Mouse (Mus musculus): ENCODE measurements around the gene Atg4c. TPM values are rescaled to one million over a fixed set of nuclear protein-coding genes. Genes with fewer than 3 reads are reported as not detected.

Atg4c gene
- polyA plus RNA-seq, 1 experiment from 2014 or later, result 17.3 TPM

DNA sequence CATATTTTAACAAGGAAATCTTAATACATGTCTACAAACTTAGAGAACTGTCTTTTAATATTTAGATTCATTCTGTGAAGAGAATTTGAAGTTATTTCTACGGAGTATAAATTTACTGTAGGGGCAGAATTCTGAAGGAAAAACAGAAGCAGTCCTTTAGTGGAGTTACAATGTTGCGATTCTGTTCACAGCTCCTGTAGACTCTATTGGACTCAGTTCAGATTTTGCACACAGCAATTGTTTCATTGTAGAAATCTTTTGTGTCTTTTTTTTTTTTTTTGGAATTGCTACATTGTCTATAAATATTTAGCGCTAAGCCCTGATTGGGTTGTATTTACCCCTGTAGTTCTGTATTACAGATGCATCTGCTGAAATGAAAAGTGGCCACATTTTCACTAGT, 79.7 kb downstream of the Atg4c start:
- no peak overlapping the region for H3K4me3 ChIP-seq
- peaks cover 14% of the 10 kb centered on the region for H3K4me1 ChIP-seq (replicated peaks)
- no peak for ATAC-seq (ENCODE audit: low FRiP score, low read depth)
- H3K9me3 ChIP-seq, result no peaks in the 10 kb centered on the region
- no peak overlapping the region for H3K27ac ChIP-seq (replicated peaks)
- 78% methylated on average over 3 of the region's 3 CpGs for WGBS
- H3K9ac ChIP-seq, result no peak overlapping the region
- H3K36me3 ChIP-seq, result peaks cover 6% of the 10 kb centered on the region
- no peaks in the 10 kb centered on the region for H3K27me3 ChIP-seq
- no peak overlapping the region for H3K4me2 ChIP-seq

GRCm38 (mm10) chr4:99273979-99274378, 80.2 kb downstream of the Atg4c start:
- H3K4me3 ChIP-seq, result no peak overlapping the region
- peaks cover 14% of the 10 kb centered on the region for H3K4me1 ChIP-seq (replicated peaks)
- ATAC-seq (ENCODE audit: low FRiP score, low read depth), result peak; percentile 71; the same call in 1 of the 2 replicates
- H3K27me3 ChIP-seq, result no peaks in the 10 kb centered on the region
- no peak overlapping the region for H3K4me2 ChIP-seq
- no peak overlapping the region for H3K9ac ChIP-seq
- peaks cover 6% of the 10 kb centered on the region; the same call in 1 of the 2 replicates for H3K36me3 ChIP-seq
- no peak overlapping the region for H3K27ac ChIP-seq (replicated peaks)
- H3K9me3 ChIP-seq, result no peaks in the 10 kb centered on the region
- WGBS, result 32% methylated on average over 7 of the region's 7 CpGs

DNA sequence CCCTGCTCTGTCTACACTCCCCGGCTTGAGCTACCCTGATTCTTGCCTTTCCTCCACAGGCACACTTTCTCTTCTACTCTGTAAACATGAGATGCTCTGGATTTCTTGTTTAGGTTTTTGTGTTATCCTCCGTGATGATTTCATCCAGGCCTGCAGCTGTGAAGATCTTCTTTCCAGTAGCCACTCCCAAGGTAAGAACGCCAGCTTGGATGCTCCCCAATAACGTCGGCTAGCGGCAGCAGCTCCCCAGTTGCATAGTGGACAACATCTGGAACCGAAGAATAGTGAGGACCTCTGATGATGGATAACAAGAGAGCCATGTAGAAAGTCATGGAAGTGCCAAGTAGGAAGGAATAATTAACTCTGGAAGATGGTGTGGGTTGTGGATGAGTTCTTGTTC, 85.1 kb downstream of the Atg4c start:
- Histone ChIP-seq H3K9me3 (no peaks in the 10 kb centered on the region), H3K27me3 (no peaks in the 10 kb centered on the region), H3K36me3 (no peaks in the 10 kb centered on the region), H3K27ac (replicated peaks) (no peak overlapping the region), H3K4me1 (replicated peaks) (peaks cover 7% of the 10 kb centered on the region), H3K9ac (no peak overlapping the region), H3K4me3 (no peak overlapping the region), H3K4me2 (no peak overlapping the region)
- no peak for ATAC-seq (ENCODE audit: low FRiP score, low read depth)
- WGBS, result 91% methylated on average over 7 of the region's 7 CpGs

- H3K27ac ChIP-seq (replicated peaks), result no peak overlapping the region
- H3K4me2 ChIP-seq, result no peak overlapping the region
Observed at GRCm38 (mm10) chr4:99281711-99282110, 88.0 kb downstream of the Atg4c start.

GRCm38 (mm10) chr4:99289286-99289685, 95.6 kb downstream of the Atg4c start:
- no peak overlapping the region for H3K4me2 ChIP-seq
- H3K4me1 ChIP-seq (replicated peaks), result 0 out of 2 replicates have a peak, but pooled peaks cover under 1% of the 10 kb centered on the region
- no peak for ATAC-seq (ENCODE audit: low FRiP score, low read depth)
- no peaks in the 10 kb centered on the region for H3K9me3 ChIP-seq
- WGBS, result 88% methylated on average over 10 of the region's 10 CpGs
- H3K27me3 ChIP-seq, result no peaks in the 10 kb centered on the region
- H3K27ac ChIP-seq (replicated peaks), result no peak overlapping the region
- no peak overlapping the region for H3K9ac ChIP-seq
- no peak overlapping the region for H3K4me3 ChIP-seq
- H3K36me3 ChIP-seq, result no peaks in the 10 kb centered on the region

More at GRCm38 (mm10) chr4:99281711-99282110, 88.0 kb downstream of the Atg4c start:
- Histone ChIP-seq H3K9ac (no peak overlapping the region), H3K36me3 (no peaks in the 10 kb centered on the region), H3K4me3 (no peak overlapping the region), H3K27me3 (no peaks in the 10 kb centered on the region), H3K9me3 (no peaks in the 10 kb centered on the region), H3K4me1 (replicated peaks) (no peaks in the 10 kb centered on the region)
- WGBS, result 90% methylated on average over 7 of the region's 7 CpGs
- no peak for ATAC-seq (ENCODE audit: low FRiP score, low read depth)

DNA sequence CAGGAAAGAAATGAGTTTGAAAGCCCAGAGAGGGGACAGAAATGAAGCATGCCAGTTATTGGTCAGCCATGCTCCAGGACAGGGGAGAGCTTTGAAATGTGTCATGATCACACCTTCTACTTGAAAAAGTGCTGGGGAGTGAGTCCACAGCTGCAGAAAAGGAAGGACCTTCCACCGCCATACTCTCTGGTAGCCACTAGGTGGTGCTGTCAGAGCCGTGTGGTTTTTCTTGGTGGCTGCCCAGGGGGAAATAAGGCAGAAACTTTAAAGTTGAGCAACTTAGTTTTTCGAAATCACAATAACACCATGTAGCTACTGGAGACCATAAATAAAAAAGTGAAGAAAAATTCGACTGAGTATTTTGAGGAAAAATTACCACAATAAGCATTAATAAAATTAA, 104.9 kb downstream of the Atg4c start:
- Histone ChIP-seq H3K9me3 (peaks cover 10% of the 10 kb centered on the region), H3K36me3 (no peaks in the 10 kb centered on the region), H3K4me1 (replicated peaks) (peaks cover 26% of the 10 kb centered on the region), H3K27me3 (no peaks in the 10 kb centered on the region; the same call in 1 of the 2 replicates), H3K4me3 (no peak overlapping the region), H3K27ac (replicated peaks) (no peak overlapping the region), H3K4me2 (no peak overlapping the region), H3K9ac (no peak overlapping the region)
- no peak for ATAC-seq (ENCODE audit: low FRiP score, low read depth)
- WGBS, result 18% methylated on average over 4 of the region's 4 CpGs

DNA sequence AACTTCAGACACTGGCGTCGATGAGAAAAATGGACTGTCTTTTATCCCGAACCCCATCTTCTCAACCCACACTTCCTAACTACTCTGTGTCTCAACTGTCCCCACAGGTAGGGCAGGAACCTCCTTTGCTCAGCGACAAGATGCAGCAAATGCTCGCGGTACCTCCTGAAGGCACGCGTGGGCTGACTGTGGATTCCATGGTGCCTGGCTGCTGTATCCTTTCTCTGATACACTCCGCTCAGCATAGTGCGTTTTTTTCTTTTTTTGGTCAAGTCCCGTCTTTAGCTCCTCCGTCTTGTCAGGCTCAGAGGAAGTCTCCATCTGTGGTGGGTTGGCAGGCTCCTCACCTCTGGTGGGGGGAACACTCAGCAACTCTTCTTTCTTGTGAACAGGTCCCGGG, 111.1 kb downstream of the Atg4c start:
- 88% methylated on average over 13 of the region's 13 CpGs for WGBS

More for the DNA sequence above, 111.1 kb downstream of the Atg4c start:
- H3K36me3 ChIP-seq, result no peaks in the 10 kb centered on the region
- no peaks in the 10 kb centered on the region; the same call in 1 of the 2 replicates for H3K27me3 ChIP-seq
- H3K9ac ChIP-seq, result no peak overlapping the region
- H3K4me3 ChIP-seq, result no peak overlapping the region
- no peak for ATAC-seq (ENCODE audit: low FRiP score, low read depth)
- no peak overlapping the region for H3K4me2 ChIP-seq
- H3K4me1 ChIP-seq (replicated peaks), result no peaks in the 10 kb centered on the region
- H3K27ac ChIP-seq (replicated peaks), result no peak overlapping the region
- H3K9me3 ChIP-seq, result peaks cover 10% of the 10 kb centered on the region

Other genes with a start within 250 kb of the Atg4c start
- gene Angptl3, start 163.0 kb upstream of the Atg4c start, polyA plus RNA-seq (2015; fragmentation: Nextera tagmentation; extraction: Ambion mirVana), result 1.2 and 1.4 TPM in 2 replicates
- gene Dock7, start 73.0 kb upstream of the Atg4c start, polyA plus RNA-seq (2015; fragmentation: Nextera tagmentation; extraction: Ambion mirVana), result 58.1 and 59.1 TPM in 2 replicates
- 0.24 and 0.51 TPM in 2 replicates for gene Gm12689, start 102.0 kb downstream of the Atg4c start, polyA plus RNA-seq (2015; fragmentation: Nextera tagmentation; extraction: Ambion mirVana)

Measured in hindbrain, embryonic 15.5 days (tissue).